Mouse (Mus musculus) CH12.LX (cell line): ENCODE measurements around the gene Tspan12. TPM values are rescaled to one million over a fixed set of nuclear protein-coding genes. Genes with fewer than 3 reads are reported as not detected.

ENCODE experiments used
- DNase-seq: peaks from one replicate; pipeline ENCODE4 v3.0.0-alpha.2; 2013; ENCODE audit errors: extremely low read depth
- H3K27ac ChIP-seq: 2 replicates; pipeline ENCODE4 v1.5.1; 2012; ENCODE audit warnings: low read depth, mild to moderate bottlenecking, control low read depth, moderate library complexity; ENCODE audit not compliant: insufficient read depth
- H3K27me3 ChIP-seq: replicated peaks from 2 replicates; pipeline ENCODE3; 2012; ENCODE audit warnings: inconsistent platforms
- H3K36me3 ChIP-seq, 2 experiments: replicated peaks in 1 of 2; 2 replicates each; pipeline versions ENCODE3 to v1.6.1; 2012; ENCODE audit warnings: inconsistent platforms in 1 of 2, low read length in 1 of 2, mild to moderate bottlenecking in 1 of 2, mixed read lengths in 1 of 2, moderate library complexity in 1 of 2; ENCODE audit not compliant: control insufficient read depth in 1 of 2, insufficient read depth in 1 of 2
- H3K4me1 ChIP-seq, 2 experiments: 2 replicates each; pipeline ENCODE4 v1.6.1; 2012; ENCODE audit warnings: inconsistent platforms in 1 of 2, moderate library complexity in 1 of 2; ENCODE audit not compliant: insufficient read depth in 2 of 2, control insufficient read depth in 1 of 2
- H3K4me2 ChIP-seq: 2 replicates; pipeline ENCODE4 v1.6.1; 2012; ENCODE audit warnings: low read depth, mild to moderate bottlenecking, control low read depth; ENCODE audit not compliant: poor library complexity, insufficient read depth, severe bottlenecking
- H3K4me3 ChIP-seq, 3 experiments: fragments of 150-350 bp in 1 of 3; sonication (generic) in 1 of 3; replicated peaks in 1 of 3; 2 replicates each; pipeline versions ENCODE3 to v1.5.1; 2011 to 2012; ENCODE audit warnings: low read depth in 2 of 3, low read length in 2 of 3, mild to moderate bottlenecking in 2 of 3, moderate library complexity in 2 of 3, control low read depth in 1 of 3, improper control_type of control experiment in 1 of 3, inconsistent platforms in 1 of 3, mixed read lengths in 1 of 3; ENCODE audit not compliant: poor library complexity in 1 of 3
- H3K79me2 ChIP-seq: replicated peaks from 2 replicates; pipeline ENCODE4 v1.6.1; 2012; ENCODE audit warnings: mild to moderate bottlenecking, moderate library complexity; ENCODE audit not compliant: control insufficient read depth, poor library complexity, insufficient read depth, severe bottlenecking; ENCODE audit errors: extremely low read depth
- H3K9ac ChIP-seq: 2 replicates; pipeline ENCODE4 v1.6.1; 2012; ENCODE audit warnings: low read depth, mild to moderate bottlenecking, control low read depth, moderate library complexity; ENCODE audit not compliant: insufficient read depth
- H3K9me3 ChIP-seq: replicated peaks from 2 replicates; pipeline ENCODE3; 2012; ENCODE audit warnings: low read length, inconsistent platforms, mixed read lengths
- BHLHE40 ChIP-seq: IDR thresholded peaks from 2 replicates; pipeline ENCODE4 v1.6.1; 2011; ENCODE audit warnings: mild to moderate bottlenecking, low read depth, low read length, improper control_type of control experiment
- CHD1 ChIP-seq: IDR thresholded peaks from 2 replicates; pipeline ENCODE4 v1.6.1; 2012; ENCODE audit warnings: low read depth, low read length, improper control_type of control experiment, inconsistent platforms
- CHD2 ChIP-seq: IDR thresholded peaks from 2 replicates; pipeline ENCODE4 v1.6.1; 2011; ENCODE audit warnings: low read length, improper control_type of control experiment
- CTCF ChIP-seq, 2 experiments: IDR thresholded peaks in 1 of 2; conservative IDR thresholded peaks in 1 of 2; 2 replicates each; pipeline ENCODE4 v1.5.1; 2011 to 2012; ENCODE audit warnings: low read depth in 2 of 2, low read length in 2 of 2, improper control_type of control experiment in 1 of 2, inconsistent platforms in 1 of 2, mild to moderate bottlenecking in 1 of 2, moderate library complexity in 1 of 2
- E2F4 ChIP-seq: IDR thresholded peaks from 2 replicates; pipeline ENCODE4 v1.6.1; 2011; ENCODE audit warnings: low read depth, low read length, improper control_type of control experiment; ENCODE audit not compliant: insufficient replicate concordance
- ELF1 ChIP-seq: IDR thresholded peaks from 2 replicates; pipeline ENCODE4 v1.6.1; 2014; ENCODE audit warnings: low read depth, mild to moderate bottlenecking, inconsistent platforms, low read length, improper control_type of control experiment
- ETS1 ChIP-seq: conservative IDR thresholded peaks from 2 replicates; pipeline ENCODE4 v1.6.1; 2012; ENCODE audit warnings: low read depth, mild to moderate bottlenecking, inconsistent platforms, low read length, improper control_type of control experiment, moderate library complexity
- GABPA ChIP-seq: IDR thresholded peaks from 2 replicates; pipeline ENCODE4 v1.6.1; 2012; ENCODE audit warnings: low read depth, low read length, improper control_type of control experiment, inconsistent platforms; ENCODE audit not compliant: insufficient replicate concordance
- JUN ChIP-seq: IDR thresholded peaks from 2 replicates; pipeline ENCODE4 v1.6.1; 2011; ENCODE audit warnings: low read depth, mild to moderate bottlenecking, low read length, improper control_type of control experiment, moderate library complexity; ENCODE audit not compliant: insufficient read depth
- MEF2A ChIP-seq: IDR thresholded peaks from 2 replicates; pipeline ENCODE4 v1.6.1; 2014; ENCODE audit warnings: low read depth, mild to moderate bottlenecking, inconsistent platforms, low read length, improper control_type of control experiment, borderline replicate concordance
- PAX5 ChIP-seq: IDR thresholded peaks from 2 replicates; pipeline ENCODE4 v1.6.1; 2012; ENCODE audit warnings: low read length, inconsistent platforms, mixed read lengths
- POLR2AphosphoS2 ChIP-seq: IDR thresholded peaks from 2 replicates; pipeline ENCODE4 v1.6.1; 2011; ENCODE audit warnings: low read depth, low read length, improper control_type of control experiment
- RAD21 ChIP-seq: IDR thresholded peaks from 2 replicates; pipeline ENCODE4 v1.6.1; 2011; ENCODE audit warnings: low read depth, mild to moderate bottlenecking, low read length, improper control_type of control experiment, moderate library complexity
- SMC3 ChIP-seq: IDR thresholded peaks from 2 replicates; pipeline ENCODE4 v1.6.1; 2011; ENCODE audit warnings: low read depth, low read length, improper control_type of control experiment
- TBP ChIP-seq: conservative IDR thresholded peaks from 2 replicates; pipeline ENCODE4 v1.6.1; 2011; ENCODE audit warnings: low read depth, low read length, improper control_type of control experiment
- USF2 ChIP-seq: conservative IDR thresholded peaks from 2 replicates; pipeline ENCODE4 v1.6.1; 2011; ENCODE audit warnings: low read depth, low read length, improper control_type of control experiment
- dilution Hi-C: fragments of 300-500 bp; cut with MboI; formaldehyde crosslinking; loops from 2 replicates; pipeline ENCODE4 v1.14.3; 2020; ENCODE audit warnings: low sequenced_read_pairs; ENCODE audit not compliant: extremely low pct_unique_long_range_greater_than_20kb, extremely low pct_ligation_motif_present
- in situ Hi-C: fragments of 300-500 bp; cut with MboI; formaldehyde crosslinking; loops from 3 replicates; pipeline ENCODE4 v1.14.3; 2019; ENCODE audit warnings: low sequenced_read_pairs, low pct_ligation_motif_present, low pct_unique_long_range_greater_than_20kb, mixed read lengths
- polyA plus RNA-seq: library from polyadenylated mRNA; unstranded; fragments of >175 nt; gene quantifications from 2 replicates; pipeline ENCODE4 v1.2.1, GENCODE M21; 2012; ENCODE audit warnings: low read depth; ENCODE audit not compliant: insufficient read length
- total RNA-seq, 2 experiments: library from RNA; depleted of rRNA; stranded (reverse); fragments of 300-350 nt in 1 of 2; fragments of >200 nt in 1 of 2; gene quantifications; 2 replicates each; pipeline ENCODE4 v1.2.3; 2012 to 2014

Gene Tspan12
- total and polyA plus RNA-seq, 3 experiments, result not detected

DNA sequence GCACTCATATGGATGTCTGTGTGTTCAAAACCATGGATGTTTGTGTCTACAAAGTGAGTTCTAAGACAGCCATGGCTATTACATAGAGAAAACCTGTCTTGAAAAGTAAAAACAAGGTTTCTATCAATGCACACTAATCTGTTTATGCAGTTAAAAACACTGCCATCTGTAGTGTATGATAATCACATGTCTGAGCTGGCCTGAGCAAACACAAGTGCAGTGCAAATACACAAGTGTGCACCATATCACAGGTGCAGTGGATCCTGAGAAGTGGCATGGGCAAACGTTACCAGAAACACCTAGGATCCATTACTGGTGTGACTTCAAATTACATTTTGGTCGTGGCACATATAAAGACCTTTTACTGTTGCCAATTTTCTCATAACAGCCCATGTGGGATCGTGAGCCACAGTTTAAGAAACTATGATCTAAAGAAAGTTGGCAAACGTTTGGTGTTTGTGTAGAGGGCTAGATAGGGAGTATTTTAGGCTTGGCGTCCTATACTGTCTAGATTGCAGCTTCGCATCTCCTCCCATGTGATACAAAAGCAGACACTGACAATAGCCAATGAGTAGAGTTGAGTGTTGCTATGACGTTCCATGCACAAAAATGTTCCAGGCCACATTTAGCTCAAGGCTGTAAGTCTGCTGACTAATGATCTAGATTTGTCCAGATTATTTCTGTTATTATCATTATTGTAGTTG lies 78.0 kb downstream of the Tspan12 start:
- dilution Hi-C loops, result no loop called here
- no peak for DNase-seq
- H3K4me2 ChIP-seq, result no peak overlapping the region
- no peak overlapping the region for H3K27ac ChIP-seq
- no peaks in the 10 kb centered on the region for H3K4me1 ChIP-seq
- H3K9me3 ChIP-seq, result no peaks in the 10 kb centered on the region
- TF ChIP-seq SMC3 (no peak), ELF1 (no peak)
- TF ChIP-seq, all 38 proteins: peak for 0
- Histone ChIP-seq H3K79me2 (no peaks in the 10 kb centered on the region), H3K27me3 (no peaks in the 10 kb centered on the region), H3K9ac (no peak overlapping the region), H3K36me3 (no peaks in the 10 kb centered on the region), H3K4me3 (no peak overlapping the region)
- in situ Hi-C loops, result no loop called here

DNA sequence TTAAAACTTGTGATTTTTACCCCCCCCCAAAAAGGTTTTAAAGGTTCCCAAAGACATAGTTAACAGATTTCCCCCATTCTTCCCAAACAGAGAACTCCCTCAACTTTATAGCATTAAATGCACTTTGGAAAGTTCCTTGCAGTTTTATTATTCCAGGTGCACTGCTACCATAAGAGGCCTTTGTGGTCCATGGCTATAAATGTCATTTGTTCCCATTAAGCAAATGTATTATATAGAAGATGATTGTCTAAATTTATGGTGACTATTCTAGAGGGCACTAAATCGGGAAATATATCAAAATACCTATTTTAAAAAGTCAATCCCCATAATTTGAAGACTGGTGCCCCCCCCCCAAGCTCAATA lies 82.9 kb downstream of the Tspan12 start:
- Histone ChIP-seq H3K9ac (no peak overlapping the region), H3K79me2 (no peaks in the 10 kb centered on the region), H3K27me3 (no peaks in the 10 kb centered on the region), H3K36me3 (no peaks in the 10 kb centered on the region), H3K27ac (no peak overlapping the region), H3K4me3 (no peak overlapping the region), H3K4me2 (no peak overlapping the region), H3K9me3 (no peaks in the 10 kb centered on the region), H3K4me1 (no peaks in the 10 kb centered on the region)
- dilution Hi-C loops (no loop called here), in situ Hi-C loops (no loop called here)
- TF ChIP-seq TBP, result no peak
- no peak for TF ChIP-seq BHLHE40
- no peak for TF ChIP-seq ELF1
- no peak for TF ChIP-seq CHD2
- TF ChIP-seq GABPA, result no peak
- TF ChIP-seq PAX5, result no peak
- TF ChIP-seq JUN, result no peak
- TF ChIP-seq E2F4, result no peak
- TF ChIP-seq POLR2AphosphoS2, result no peak
- no peak for TF ChIP-seq CTCF (conservative IDR thresholded peaks at IDR 0.05 in 1 of 2, IDR thresholded peaks at IDR 0.05 in 1 of 2; ENCODE audit: low read depth in 2 of 2, low read length in 2 of 2)
- TF ChIP-seq MEF2A, result no peak
- DNase-seq, result no peak

DNA sequence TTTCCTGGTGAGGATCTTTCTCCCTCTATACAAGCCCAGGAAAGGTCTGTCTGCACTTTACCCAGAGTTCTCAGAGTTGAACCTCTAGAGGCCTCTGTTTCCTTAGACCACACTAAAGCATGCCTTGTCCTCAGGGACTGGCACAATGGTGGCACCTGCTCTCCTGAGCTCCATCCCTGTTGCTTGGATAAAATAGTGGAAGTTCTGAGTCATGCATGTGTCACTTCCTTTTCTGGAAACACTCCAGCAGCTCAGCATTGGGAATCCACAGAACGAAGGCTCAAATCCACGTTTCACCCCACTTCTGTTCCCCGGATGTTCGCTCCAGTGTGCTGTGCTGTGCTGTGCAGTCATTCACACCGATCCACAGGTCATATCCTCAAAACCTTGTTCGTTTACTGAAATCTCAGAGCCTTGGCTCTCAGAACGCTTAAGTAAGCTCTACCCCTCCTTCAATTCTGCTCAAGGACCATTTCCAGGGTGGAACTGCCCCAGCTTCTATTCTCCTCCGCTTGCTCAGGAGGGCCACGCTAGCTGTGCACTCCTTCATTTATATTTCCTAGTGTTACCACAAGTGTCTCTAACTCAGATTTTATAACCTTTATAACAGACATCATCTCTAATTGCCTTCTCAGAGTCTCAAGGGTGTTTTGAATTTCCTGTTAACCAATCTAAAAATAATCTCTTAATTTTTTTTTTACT lies 83.4 kb downstream of the Tspan12 start:
- no peak for DNase-seq
- Histone ChIP-seq H3K4me3 (no peak overlapping the region), H3K36me3 (no peaks in the 10 kb centered on the region), H3K4me2 (no peak overlapping the region), H3K9ac (no peak overlapping the region), H3K4me1 (no peaks in the 10 kb centered on the region), H3K27me3 (no peaks in the 10 kb centered on the region), H3K79me2 (no peaks in the 10 kb centered on the region), H3K9me3 (no peaks in the 10 kb centered on the region), H3K27ac (no peak overlapping the region)
- in situ Hi-C loops, result no loop called here
- dilution Hi-C loops, result no loop called here
- TF ChIP-seq JUN (no peak), ELF1 (no peak), ETS1 (no peak), USF2 (no peak), RAD21 (no peak), CHD1 (no peak)
